Mouse (Mus musculus) mesoderm, embryonic 11.5 days (tissue): ENCODE results near the gene Lrmda.

Experiments used
- DNase-seq: peaks from one replicate; pipeline ENCODE4 v3.0.0-alpha.2; 2012; ENCODE audit warnings: low read depth, low spot score

Lrmda gene

DNA sequence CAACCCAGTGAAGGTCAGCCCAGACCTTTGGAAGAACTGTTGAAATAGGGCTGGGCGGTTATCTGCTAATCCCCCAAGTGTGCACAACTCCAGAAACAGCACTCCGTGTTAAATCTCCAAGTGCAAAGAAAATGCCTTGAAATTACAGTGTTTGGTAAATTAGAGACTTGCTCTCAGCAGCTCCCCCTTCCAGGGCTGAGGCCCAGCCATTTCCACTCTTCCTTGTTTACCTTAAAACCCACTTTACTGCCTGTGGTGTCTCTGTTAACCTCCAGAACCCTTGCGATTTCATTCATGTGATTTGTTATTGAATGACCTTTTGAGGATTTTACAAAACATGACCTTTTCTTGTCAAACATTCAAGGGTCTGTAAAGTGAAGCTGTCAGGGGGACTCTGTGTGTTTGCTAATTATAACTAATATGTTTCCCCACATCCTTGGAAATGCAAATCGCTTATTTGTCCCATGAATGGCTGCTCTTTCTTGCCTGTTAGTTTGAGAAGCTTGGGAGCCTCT lies 136.1 kb downstream of the Lrmda start:
- DNase-seq, result no peak

GRCm38 (mm10) chr14:22156991-22157390 lies 137.5 kb downstream of the Lrmda start:
- no peak for DNase-seq

DNA sequence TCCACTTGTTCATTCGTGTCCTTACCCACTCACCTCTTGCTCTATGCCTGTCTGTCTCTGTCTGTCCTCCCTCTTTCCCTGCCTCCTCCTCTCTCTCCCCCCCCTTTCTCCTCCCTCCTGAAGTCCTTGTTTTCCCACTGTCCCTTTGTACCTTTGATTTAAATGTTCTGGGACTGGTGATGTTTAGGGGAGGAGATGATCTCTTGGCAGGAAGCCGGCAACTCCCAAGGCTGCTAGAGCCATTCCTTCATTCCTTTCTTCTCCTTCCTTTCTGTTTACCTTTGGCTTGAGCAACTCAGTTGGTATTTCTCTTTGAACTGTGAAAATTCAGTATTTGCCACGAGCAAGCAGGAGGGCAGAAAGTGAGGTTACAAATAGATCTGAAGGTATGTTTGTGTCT lies 141.9 kb downstream of the Lrmda start:
- no peak for DNase-seq

GRCm38 (mm10) chr14:22167285-22167684 lies 147.8 kb downstream of the Lrmda start:
- no peak for DNase-seq

- DNase-seq, result peak; percentile 86
Measured at GRCm38 (mm10) chr14:22168077-22168794, 148.7 kb downstream of the Lrmda start.

DNA sequence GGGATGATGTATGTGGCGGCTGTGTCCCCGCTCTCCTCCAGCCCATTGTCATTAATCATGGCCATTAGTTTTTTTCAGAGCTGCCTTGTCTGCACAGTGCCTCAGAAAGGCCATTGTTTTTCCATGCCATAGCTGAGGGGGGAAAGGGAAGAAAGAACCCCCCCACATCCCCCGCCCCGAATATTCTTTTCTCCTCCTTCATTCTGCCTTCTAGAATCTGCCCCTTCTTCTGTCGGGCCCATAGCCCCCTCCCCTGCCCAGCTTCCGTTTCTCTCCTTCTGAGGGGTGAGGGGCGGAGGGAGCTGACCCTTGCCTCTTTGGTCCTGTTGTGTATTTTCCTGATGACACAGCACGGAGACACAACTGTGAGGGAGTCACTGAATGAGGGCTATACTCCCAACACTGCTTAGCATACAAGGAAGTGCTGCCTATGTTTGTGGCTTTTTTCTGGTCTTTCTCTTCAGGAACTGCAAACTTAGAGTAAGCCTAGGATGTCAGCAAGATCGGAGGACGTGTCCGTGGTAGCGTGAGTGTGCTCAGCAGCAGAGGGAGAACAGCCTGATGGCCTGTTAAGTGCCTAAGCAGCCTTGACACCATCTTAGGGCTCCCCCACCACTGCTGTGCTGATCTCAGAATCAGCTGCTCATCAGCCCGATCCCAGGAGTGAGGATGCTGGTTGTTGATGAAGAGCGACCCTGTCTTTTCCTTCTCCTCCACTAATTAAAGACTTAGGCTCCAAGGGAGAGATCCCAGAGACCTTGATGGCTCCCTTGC lies 149.5 kb downstream of the Lrmda start:
- DNase-seq, result peak; percentile 80

DNA sequence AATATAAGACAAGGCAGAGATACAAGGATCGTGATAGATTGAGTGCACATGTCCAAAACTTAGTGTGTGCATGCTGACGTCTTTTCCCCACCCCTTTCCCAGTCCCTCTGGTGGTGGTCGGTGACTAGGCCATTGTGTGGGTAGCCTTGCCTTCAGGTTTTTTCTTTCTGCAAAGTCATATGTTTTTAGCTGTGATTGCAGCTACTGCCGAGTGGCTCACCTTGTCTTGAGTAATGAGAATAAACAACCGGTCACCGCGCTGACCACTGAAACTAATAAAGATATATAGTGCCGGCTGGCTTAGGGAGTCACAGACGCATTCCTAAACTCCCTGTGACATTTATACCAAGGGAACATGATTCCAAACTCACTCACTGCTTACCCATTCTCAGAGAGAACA lies 155.2 kb downstream of the Lrmda start:
- peak; percentile 52 for DNase-seq

- DNase-seq, result no peak
Measured at GRCm38 (mm10) chr14:22179761-22180160, 160.2 kb downstream of the Lrmda start.

GRCm38 (mm10) chr14:22181508-22181907 lies 162.0 kb downstream of the Lrmda start:
- no peak for DNase-seq

GRCm38 (mm10) chr14:22183195-22183594 lies 163.7 kb downstream of the Lrmda start:
- no peak for DNase-seq

DNA sequence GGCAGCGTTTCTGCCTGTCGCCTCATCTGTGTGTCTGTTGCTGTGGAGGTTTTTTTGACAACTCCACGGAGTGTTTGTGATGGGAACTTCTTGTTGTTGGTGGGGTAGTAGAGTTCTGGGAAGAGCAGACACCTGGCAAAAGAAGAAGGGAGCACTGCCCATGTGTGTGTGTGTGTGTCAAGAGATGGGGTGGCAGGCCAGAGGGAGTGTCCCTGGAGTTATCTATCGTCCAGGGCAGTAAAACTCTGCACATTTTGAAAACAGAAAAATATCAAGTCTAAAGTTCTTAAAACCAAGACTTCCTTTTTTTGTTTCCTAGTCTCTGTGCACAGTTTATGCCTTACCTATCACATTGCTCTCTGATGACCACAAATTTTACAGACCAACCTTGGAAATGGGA lies 165.9 kb downstream of the Lrmda start:
- DNase-seq, result no peak

DNA sequence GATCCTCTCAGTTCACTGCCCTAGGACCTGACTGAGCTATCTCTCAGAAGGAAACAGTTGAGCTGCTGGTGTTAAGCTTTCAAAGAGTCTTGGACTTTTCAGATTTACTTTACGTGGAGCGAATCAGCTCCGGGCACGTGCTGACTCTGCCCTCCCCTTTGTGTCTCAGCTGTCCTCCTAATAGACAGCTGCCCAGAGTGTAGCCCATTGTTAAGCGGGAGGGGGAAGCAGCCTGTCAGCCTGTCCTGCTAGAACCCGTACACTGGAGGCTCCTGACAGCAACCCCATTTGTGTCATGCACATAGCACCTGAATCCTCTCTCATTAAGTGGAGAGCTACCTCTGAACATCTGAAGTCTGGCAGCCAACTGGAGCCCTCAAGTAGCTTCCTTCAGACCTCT lies 170.6 kb downstream of the Lrmda start:
- DNase-seq, result no peak

GRCm38 (mm10) chr14:22192185-22192584 lies 172.7 kb downstream of the Lrmda start:
- DNase-seq, result peak; percentile 56

- peak; percentile 40 for DNase-seq
Measured at GRCm38 (mm10) chr14:22198021-22198420, 178.5 kb downstream of the Lrmda start.

DNA sequence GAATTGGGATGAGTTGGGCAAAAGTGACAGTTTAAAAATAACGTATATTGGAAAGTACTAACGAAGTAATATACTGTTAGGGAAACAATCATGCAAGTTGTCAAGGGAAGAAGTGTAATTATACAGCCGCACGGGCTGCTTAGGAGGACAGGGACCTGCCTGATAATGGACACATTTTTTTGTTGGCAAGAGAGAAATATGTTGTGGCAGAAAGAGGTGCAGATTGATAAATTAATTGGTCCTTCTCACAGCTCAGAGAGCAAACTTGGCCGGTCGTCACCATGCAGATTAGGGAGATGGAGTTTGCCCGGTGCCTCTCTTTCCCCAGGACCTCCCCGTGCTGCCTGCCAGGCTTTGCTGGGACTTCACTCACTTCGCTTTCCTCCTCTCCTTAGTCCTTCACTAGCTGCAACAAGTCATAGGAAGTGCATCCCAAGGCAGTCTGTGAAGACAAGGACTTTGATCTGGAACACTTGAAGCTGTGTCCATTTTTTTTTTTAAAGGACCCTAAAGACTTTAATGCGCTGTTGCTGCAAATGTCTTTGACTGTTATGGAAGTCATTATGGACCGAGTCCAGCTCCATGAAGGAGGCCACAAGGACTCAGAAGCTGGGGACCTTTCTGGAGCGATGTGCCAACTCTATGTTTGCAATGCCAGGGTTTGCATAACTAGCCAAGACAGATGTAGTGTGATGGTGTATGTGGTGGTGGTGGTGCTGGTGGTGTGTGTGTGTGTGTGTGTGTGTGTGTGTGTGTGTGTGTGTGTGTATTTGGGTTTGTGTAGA lies 179.3 kb downstream of the Lrmda start:
- DNase-seq, result no peak

GRCm38 (mm10) chr14:22201667-22202066 lies 182.2 kb downstream of the Lrmda start:
- DNase-seq, result peak; percentile 36

GRCm38 (mm10) chr14:22210601-22211000 lies 191.1 kb downstream of the Lrmda start:
- no peak for DNase-seq

GRCm38 (mm10) chr14:22218183-22218582 lies 198.7 kb downstream of the Lrmda start:
- DNase-seq, result no peak

- no peak for DNase-seq
Measured at GRCm38 (mm10) chr14:22222038-22222437, 202.5 kb downstream of the Lrmda start.

DNA sequence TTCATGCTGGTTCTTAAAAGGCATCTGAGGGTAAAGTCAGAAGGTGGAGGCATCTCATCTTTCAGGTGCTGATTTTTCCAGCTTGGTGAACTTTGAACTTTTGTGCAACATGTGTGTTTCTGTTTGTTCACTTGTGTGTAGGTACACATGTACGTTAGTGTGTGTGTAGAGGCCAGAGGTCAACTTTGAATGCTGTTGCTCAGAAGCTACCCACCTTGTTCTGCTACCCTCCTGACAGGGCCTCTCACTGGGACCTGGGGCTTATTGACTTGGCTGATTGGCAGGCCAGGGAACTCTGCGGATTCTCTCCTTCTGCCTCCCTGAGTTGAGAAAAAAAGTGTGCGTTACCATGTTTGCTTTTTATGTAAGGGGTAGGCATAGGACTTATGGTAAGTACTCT lies 203.1 kb downstream of the Lrmda start:
- DNase-seq, result no peak

DNA sequence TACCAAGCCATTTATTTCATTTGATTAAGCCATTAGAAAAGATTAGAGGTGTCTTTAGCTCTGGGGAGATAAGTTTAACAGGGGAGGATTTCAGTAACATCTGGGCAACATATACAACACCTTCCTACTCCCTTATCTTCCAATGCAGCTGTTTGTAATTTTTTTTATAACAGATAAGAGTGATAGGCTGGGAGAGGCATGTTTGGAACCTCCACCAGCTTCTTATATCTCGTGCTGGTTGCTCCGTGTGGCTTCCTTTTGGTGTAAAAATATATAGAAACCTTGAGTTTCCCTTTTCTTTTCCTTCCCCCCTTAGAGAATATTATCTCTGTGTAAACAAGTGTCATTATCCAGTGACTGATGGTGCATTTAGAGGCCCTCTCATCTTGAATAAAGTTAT lies 206.7 kb downstream of the Lrmda start:
- no peak for DNase-seq
